Mouse (Mus musculus): ENCODE measurements at regions not wholly inside any gene's neighbourhood (a gene's known extent, or its start where the extent isn't known, plus 50 kb on each side); places are given as distances from the start of the nearest gene placed in this dataset.
"Not testable (repeated sequence)": the region's sequence is repeated elsewhere in the genome, so short reads cannot be mapped to it uniquely, and the experiment has no call there.

- DNase-seq (ENCODE audit: low spot score): no peak
Measured at GRCm38 (mm10) chr17:94866630-94867029, 116.8 kb upstream of the Mettl4 start.

DNA sequence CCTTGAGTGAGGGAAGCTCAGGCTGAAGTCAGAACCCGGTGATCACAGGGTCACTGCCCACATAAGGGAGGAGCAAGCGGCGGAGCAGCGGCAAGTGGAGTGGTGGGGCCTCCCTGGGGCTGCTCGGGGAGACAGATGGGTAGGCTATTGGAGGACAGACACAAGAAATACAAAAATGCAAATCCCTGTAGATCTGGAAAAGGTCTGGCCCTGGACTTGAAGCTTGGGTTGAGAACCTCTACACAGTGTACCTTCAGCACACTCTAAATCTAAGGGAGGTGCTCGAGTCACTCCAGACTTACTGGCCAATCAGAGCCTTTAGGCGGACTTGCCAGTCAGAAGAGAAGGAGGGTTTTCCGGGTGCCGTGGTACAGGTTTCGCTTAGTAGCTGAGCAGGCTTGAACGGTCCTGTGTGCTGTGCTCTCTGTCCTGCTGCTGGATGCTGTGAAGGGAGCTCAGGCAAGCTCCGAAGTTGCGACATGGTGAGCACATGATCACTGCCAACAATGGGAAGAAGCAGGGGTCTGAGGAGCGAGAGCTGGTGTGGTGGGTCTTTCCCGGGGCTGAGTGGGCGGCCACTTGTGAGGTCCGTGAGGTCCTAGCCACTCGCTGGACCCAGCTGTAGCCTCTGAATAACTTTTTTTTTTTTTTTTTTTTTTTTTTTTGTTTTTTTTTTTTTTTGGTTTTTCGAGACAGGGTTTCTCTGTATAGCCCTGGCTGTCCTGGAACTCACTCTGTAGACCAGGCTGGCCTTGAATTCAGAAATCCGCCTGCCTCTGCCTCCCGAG lies 114.9 kb upstream of the Mettl4 start:
- DNase-seq (ENCODE audit: low spot score): peak; percentile 86

- not testable (repeated sequence) for DNase-seq (ENCODE audit: low spot score)
Measured at GRCm38 (mm10) chr17:94854698-94855097, 104.9 kb upstream of the Mettl4 start.

DNA sequence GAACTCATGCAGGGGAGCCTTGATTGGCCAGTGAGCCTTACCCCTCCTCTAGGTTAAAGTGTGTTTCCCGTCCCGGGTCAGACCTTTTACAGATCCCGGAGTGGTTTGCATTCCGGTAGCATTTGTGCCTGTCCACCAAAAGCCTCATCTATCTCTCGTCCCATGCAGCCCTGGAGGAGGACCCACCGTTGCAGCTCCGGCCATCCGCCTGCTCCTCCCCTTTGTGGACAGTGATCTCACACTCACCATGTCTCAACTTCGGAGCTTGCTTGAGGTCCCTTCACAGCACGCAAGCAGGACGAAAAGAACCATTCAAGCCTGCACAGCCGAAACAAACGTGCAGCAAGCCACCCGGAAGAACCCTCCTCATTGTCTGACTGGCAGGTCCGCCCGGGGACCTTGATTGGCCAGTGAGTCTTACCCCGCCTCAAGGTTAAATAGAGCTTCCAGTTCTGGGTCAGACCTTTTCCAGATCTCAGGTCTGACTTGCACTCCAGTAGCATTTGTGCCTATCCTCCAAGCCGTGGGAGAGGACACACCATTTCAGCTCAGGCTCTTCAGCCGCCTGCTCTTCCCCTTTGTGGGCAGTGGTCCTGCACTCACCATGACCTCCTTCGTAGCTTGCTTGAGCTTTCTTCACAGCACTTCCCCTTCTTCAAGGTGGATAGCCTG lies 84.8 kb upstream of the Mettl4 start:
- DNase-seq (ENCODE audit: low spot score): peak; percentile 87

GRCm38 (mm10) chr17:94834067-94834445 lies 84.2 kb upstream of the Mettl4 start:
- DNase-seq (ENCODE audit: low spot score): not testable (repeated sequence)

- not testable (repeated sequence) for DNase-seq (ENCODE audit: low spot score)
Measured at GRCm38 (mm10) chr17:94826415-94826814, 76.6 kb upstream of the Mettl4 start.

- no peak for DNase-seq (ENCODE audit: low spot score)
Measured at GRCm38 (mm10) chr17:94808758-94809157, 58.9 kb upstream of the Mettl4 start.

Measured in lung, postnatal 25 days (tissue).